Comparison of ENCODE assay signal across 28 mouse cellular contexts in genomic region chr8:46141688-46142087, GRCm38 (mm10).
"Had no signal": no experiment of that assay in that cellular context is flagged by ENCODE, and none has a peak within 500 bp of the region (broad histone marks: within the 10 kb centered on the region; RNA-seq: fewer than 3 reads in every experiment).

No protein-coding gene starts in this region.

- DNase-seq: gastrocnemius, adult 2 months; gastrocnemius, postnatal 10 days; gastrocnemius, postnatal 25 days; heart, adult 18-20 months; heart, postnatal 10 days; heart, postnatal 4 days; kidney, adult 11 months; kidney, adult 2 months; kidney, adult 9 months; kidney, postnatal 14 days; kidney, postnatal 36 days; liver; liver, embryonic 13.5 days had no signal

- H3K4me3 ChIP-seq: gastrocnemius, adult 2 months; heart, embryonic 13.5 days; heart, embryonic 15.5 days; hindbrain, embryonic 10.5 days; hindbrain, embryonic 12.5 days; kidney, embryonic 15.5 days; layer of hippocampus, adult 2 months; left cerebral cortex, adult 2 months; limb, embryonic 10.5 days; limb, embryonic 12.5 days; liver, embryonic 13.5 days; liver, embryonic 15.5 days had no signal

- H3K4me2 ChIP-seq: heart, embryonic 11.5 days; heart, embryonic 13.5 days; heart, embryonic 15.5 days; hindbrain, embryonic 12.5 days; hindbrain, embryonic 14.5 days; kidney, embryonic 15.5 days; limb, embryonic 12.5 days; liver, embryonic 11.5 days; liver, embryonic 13.5 days; liver, embryonic 15.5 days had no signal

- H3K9me3 ChIP-seq: heart, embryonic 13.5 days; heart, embryonic 15.5 days; hindbrain, embryonic 10.5 days; hindbrain, embryonic 12.5 days; kidney, embryonic 15.5 days; limb, embryonic 10.5 days; limb, embryonic 12.5 days; liver, embryonic 13.5 days; liver, embryonic 15.5 days had no signal

- H3K27me3 ChIP-seq: heart, embryonic 13.5 days; heart, embryonic 15.5 days; hindbrain, embryonic 12.5 days; kidney, embryonic 15.5 days; limb, embryonic 12.5 days; liver, embryonic 13.5 days; liver, embryonic 15.5 days had no signal

- ATAC-seq: hindbrain, embryonic 16.5 days had no signal

- H3K9ac ChIP-seq: heart, embryonic 13.5 days; heart, embryonic 15.5 days; hindbrain, embryonic 12.5 days; hindbrain, embryonic 14.5 days; kidney, embryonic 15.5 days; limb, embryonic 12.5 days; liver, embryonic 13.5 days; liver, embryonic 15.5 days had no signal

- H3K27ac ChIP-seq: gastrocnemius, adult 2 months; heart, embryonic 13.5 days; heart, embryonic 15.5 days; hindbrain, embryonic 10.5 days; hindbrain, embryonic 12.5 days; hindbrain, embryonic 14.5 days; kidney, embryonic 15.5 days; kidney, postnatal 0 days; layer of hippocampus, adult 2 months; left cerebral cortex, adult 2 months; limb, embryonic 10.5 days; limb, embryonic 12.5 days; liver, embryonic 13.5 days; liver, embryonic 15.5 days had no signal

- H3K36me3 ChIP-seq: heart, embryonic 13.5 days; heart, embryonic 15.5 days; hindbrain, embryonic 10.5 days; hindbrain, embryonic 12.5 days; kidney, embryonic 15.5 days; limb, embryonic 10.5 days; limb, embryonic 12.5 days; liver, embryonic 13.5 days; liver, embryonic 15.5 days had no signal
